Mouse (Mus musculus) megakaryocyte, embryonic 14.5 days (primary cell): ENCODE measurements around the gene Glipr1l1.
"Not testable (repeated sequence)": the region's sequence is repeated elsewhere in the genome, so short reads cannot be mapped to it uniquely, and the experiment has no call there.

Source experiments
- FLI1 ChIP-seq: IDR thresholded peaks from 2 replicates; pipeline ENCODE4 v1.6.1; 2012; ENCODE audit warnings: low read length, inconsistent platforms, mixed read lengths
- GATA1 ChIP-seq: IDR thresholded peaks from 3 replicates; pipeline ENCODE4 v1.6.1; 2012; ENCODE audit warnings: mixed read lengths, low read length, inconsistent platforms, borderline replicate concordance

DNA sequence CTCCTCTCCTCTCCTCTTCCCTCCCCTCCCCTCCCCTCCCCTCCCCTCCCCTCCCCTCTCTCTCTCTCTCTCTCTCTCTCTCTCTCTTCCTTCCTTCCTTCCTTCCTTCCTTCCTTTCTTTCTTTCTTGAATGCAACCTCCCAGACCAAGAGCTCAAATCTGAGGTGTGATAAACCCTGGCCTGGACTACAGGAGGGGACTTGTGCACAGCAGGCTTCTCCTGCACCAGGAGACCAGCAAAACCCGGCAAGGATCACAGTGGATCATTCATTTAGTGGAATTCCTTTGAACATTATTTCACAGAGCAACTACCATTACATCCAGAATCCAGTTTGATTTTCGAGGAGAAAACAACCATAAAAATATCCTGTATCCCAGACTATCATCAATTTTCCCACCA lies 8.0 kb upstream of the Glipr1l1 start:
- not testable (repeated sequence) for TF ChIP-seq GATA1, FLI1
